Mouse (Mus musculus) MEL (cell line): Measurements from ENCODE around the gene Mlip. TPM values are rescaled to one million over a fixed set of nuclear protein-coding genes. Genes with fewer than 3 reads are reported as not detected.

ENCODE experiments used
- DNase-seq: peaks from one replicate; pipeline ENCODE4 v3.0.0; 2011; ENCODE audit warnings: low read depth, low spot score
- H3K27ac ChIP-seq: 2 replicates; pipeline ENCODE4 v1.5.1; 2012; ENCODE audit warnings: low read depth, mild to moderate bottlenecking, control low read depth, low read length, moderate library complexity; ENCODE audit not compliant: control insufficient read depth
- H3K27me3 ChIP-seq, 2 experiments: fragments of 150-350 bp in 1 of 2; sonication (generic) in 1 of 2; 2 replicates each; pipeline ENCODE4 v1.6.1; 2012; ENCODE audit warnings: low read length in 2 of 2, mild to moderate bottlenecking in 2 of 2, improper control_type of control experiment in 1 of 2, moderate library complexity in 1 of 2; ENCODE audit not compliant: insufficient read depth in 2 of 2, control insufficient read depth in 1 of 2
- H3K36me3 ChIP-seq, 2 experiments: 2 replicates each; pipeline ENCODE4 v1.6.1; 2012 to 2014; ENCODE audit warnings: low read length in 2 of 2, improper control_type of control experiment in 1 of 2, inconsistent platforms in 1 of 2, mild to moderate bottlenecking in 1 of 2; ENCODE audit not compliant: insufficient read depth in 2 of 2, control insufficient read depth in 1 of 2
- H3K4me1 ChIP-seq, 2 experiments: fragments of 150-350 bp in 1 of 2; sonication (generic) in 1 of 2; 2 replicates each; pipeline ENCODE4 v1.6.1; 2012; ENCODE audit warnings: low read length in 2 of 2, improper control_type of control experiment in 1 of 2, mild to moderate bottlenecking in 1 of 2; ENCODE audit not compliant: insufficient read depth in 2 of 2, control insufficient read depth in 1 of 2
- H3K4me3 ChIP-seq, 2 experiments: fragments of 150-350 bp in 1 of 2; sonication (generic) in 1 of 2; 2 replicates each; pipeline ENCODE4 v1.5.1; 2012; ENCODE audit warnings: low read depth in 2 of 2, low read length in 2 of 2, mild to moderate bottlenecking in 2 of 2, moderate library complexity in 2 of 2, control low read depth in 1 of 2, improper control_type of control experiment in 1 of 2; ENCODE audit not compliant: control insufficient read depth in 1 of 2, insufficient read depth in 1 of 2
- H3K79me2 ChIP-seq: 2 replicates; pipeline ENCODE4 v1.6.1; 2012; ENCODE audit warnings: mild to moderate bottlenecking, low read length, moderate library complexity; ENCODE audit not compliant: control insufficient read depth, poor library complexity, insufficient read depth
- H3K9ac ChIP-seq: 2 replicates; pipeline ENCODE4 v1.6.1; 2012; ENCODE audit warnings: low read depth, mild to moderate bottlenecking, control low read depth, low read length, moderate library complexity; ENCODE audit not compliant: control insufficient read depth, poor library complexity, severe bottlenecking
- H3K9me3 ChIP-seq: fragments of 150-350 bp; sonication (generic); replicated peaks from 2 replicates; pipeline ENCODE4 v1.6.1; 2012; ENCODE audit warnings: mild to moderate bottlenecking, low read length, improper control_type of control experiment, moderate library complexity; ENCODE audit not compliant: insufficient read depth
- BHLHE40 ChIP-seq: IDR thresholded peaks from 2 replicates; pipeline ENCODE4 v1.6.1; 2012; ENCODE audit warnings: low read depth, mild to moderate bottlenecking, inconsistent platforms, low read length, improper control_type of control experiment, borderline replicate concordance
- CHD1 ChIP-seq: IDR thresholded peaks from 2 replicates; pipeline ENCODE4 v1.6.1; 2012; ENCODE audit warnings: low read depth, mild to moderate bottlenecking, inconsistent platforms, low read length, improper control_type of control experiment
- CHD2 ChIP-seq: IDR thresholded peaks from 2 replicates; pipeline ENCODE4 v1.6.1; 2011; ENCODE audit warnings: low read length, improper control_type of control experiment
- CTCF ChIP-seq, 3 experiments: IDR thresholded peaks in 2 of 3; conservative IDR thresholded peaks in 1 of 3; 2 replicates each; pipeline ENCODE4 v1.5.1; 2011 to 2012; ENCODE audit warnings: low read length in 3 of 3, low read depth in 2 of 3, mild to moderate bottlenecking in 2 of 3, improper control_type of control experiment in 1 of 3, inconsistent platforms in 1 of 3, mixed read lengths in 1 of 3, moderate library complexity in 1 of 3; ENCODE audit not compliant: control insufficient read depth in 1 of 3, insufficient read depth in 1 of 3, poor library complexity in 1 of 3, severe bottlenecking in 1 of 3
- E2F4 ChIP-seq: IDR thresholded peaks from 2 replicates; pipeline ENCODE4 v1.6.1; 2011; ENCODE audit warnings: low read depth, low read length, improper control_type of control experiment, borderline replicate concordance
- EP300 ChIP-seq, 2 experiments: IDR thresholded peaks; 2 replicates each; pipeline ENCODE4 v1.6.1; 2011; ENCODE audit warnings: improper control_type of control experiment in 2 of 2, low read length in 2 of 2, low read depth in 1 of 2, mild to moderate bottlenecking in 1 of 2
- GABPA ChIP-seq: IDR thresholded peaks from 2 replicates; pipeline ENCODE4 v1.6.1; 2012; ENCODE audit warnings: low read depth, mild to moderate bottlenecking, inconsistent platforms, low read length, improper control_type of control experiment, moderate library complexity
- HCFC1 ChIP-seq: IDR thresholded peaks from 2 replicates; pipeline ENCODE4 v1.6.1; 2012; ENCODE audit warnings: low read depth, mild to moderate bottlenecking, inconsistent platforms, low read length, improper control_type of control experiment, moderate library complexity
- JUND ChIP-seq: IDR thresholded peaks from 2 replicates; pipeline ENCODE4 v1.6.1; 2011; ENCODE audit warnings: low read depth, mild to moderate bottlenecking, improper control_type of control experiment, low read length
- MAFK ChIP-seq: IDR thresholded peaks from 2 replicates; pipeline ENCODE4 v1.6.1; 2011; ENCODE audit warnings: low read depth, mild to moderate bottlenecking, low read length, improper control_type of control experiment, borderline replicate concordance
- MYB ChIP-seq: IDR thresholded peaks from 2 replicates; pipeline ENCODE4 v1.6.1; 2011; ENCODE audit warnings: mild to moderate bottlenecking, low read depth, low read length, improper control_type of control experiment
- NELFE ChIP-seq: IDR thresholded peaks from 2 replicates; pipeline ENCODE4 v1.6.1; 2011; ENCODE audit warnings: low read depth, low read length, improper control_type of control experiment
- NRF1 ChIP-seq: IDR thresholded peaks from 2 replicates; pipeline ENCODE4 v1.6.1; 2014; ENCODE audit warnings: low read depth, mild to moderate bottlenecking, inconsistent platforms, low read length, improper control_type of control experiment, moderate library complexity; ENCODE audit not compliant: poor library complexity, insufficient read depth, severe bottlenecking
- POLR2A ChIP-seq, 2 experiments: IDR thresholded peaks; 2 replicates each; pipeline ENCODE4 v1.6.1; 2011 to 2012; ENCODE audit warnings: low read length in 2 of 2, mild to moderate bottlenecking in 2 of 2, control low read depth in 1 of 2, improper control_type of control experiment in 1 of 2, low read depth in 1 of 2, moderate library complexity in 1 of 2; ENCODE audit not compliant: control insufficient read depth in 1 of 2, insufficient read depth in 1 of 2, poor library complexity in 1 of 2
- POLR2AphosphoS2 ChIP-seq: IDR thresholded peaks from 2 replicates; pipeline ENCODE4 v1.6.1; 2011; ENCODE audit warnings: low read length, improper control_type of control experiment
- RAD21 ChIP-seq: IDR thresholded peaks from 2 replicates; pipeline ENCODE4 v1.6.1; 2011; ENCODE audit warnings: mild to moderate bottlenecking, low read depth, low read length, improper control_type of control experiment
- SIN3A ChIP-seq: IDR thresholded peaks from 2 replicates; pipeline ENCODE4 v1.6.1; 2012; ENCODE audit warnings: low read length, improper control_type of control experiment, inconsistent platforms
- SMC3 ChIP-seq: IDR thresholded peaks from 2 replicates; pipeline ENCODE4 v1.6.1; 2011; ENCODE audit warnings: low read depth, low read length, improper control_type of control experiment
- TBP ChIP-seq: IDR thresholded peaks from 2 replicates; pipeline ENCODE4 v1.8.0; 2011; ENCODE audit warnings: low read depth, low read length, improper control_type of control experiment
- TCF12 ChIP-seq: IDR thresholded peaks from 2 replicates; pipeline ENCODE4 v1.6.1; 2014; ENCODE audit warnings: low read depth, mild to moderate bottlenecking, inconsistent platforms, low read length, improper control_type of control experiment, moderate library complexity
- UBTF ChIP-seq: IDR thresholded peaks from 2 replicates; pipeline ENCODE4 v1.6.1; 2012; ENCODE audit warnings: low read depth, mild to moderate bottlenecking, inconsistent platforms, low read length, improper control_type of control experiment, moderate library complexity, borderline replicate concordance; ENCODE audit not compliant: insufficient read depth
- USF1 ChIP-seq: IDR thresholded peaks from 2 replicates; pipeline ENCODE4 v1.6.1; 2014; ENCODE audit warnings: low read depth, mild to moderate bottlenecking, inconsistent platforms, low read length, improper control_type of control experiment, moderate library complexity
- USF2 ChIP-seq, 2 experiments: IDR thresholded peaks; 2 replicates each; pipeline ENCODE4 v1.6.1; 2011 to 2012; ENCODE audit warnings: improper control_type of control experiment in 2 of 2, low read length in 2 of 2, borderline replicate concordance in 1 of 2, inconsistent platforms in 1 of 2, low read depth in 1 of 2, mild to moderate bottlenecking in 1 of 2; ENCODE audit not compliant: insufficient read depth in 1 of 2
- ZC3H11A ChIP-seq: IDR thresholded peaks from 2 replicates; pipeline ENCODE4 v1.6.1; 2012; ENCODE audit warnings: low read depth, mild to moderate bottlenecking, inconsistent platforms, low read length, improper control_type of control experiment
- ZKSCAN1 ChIP-seq: IDR thresholded peaks from 2 replicates; pipeline ENCODE4 v1.6.1; 2012; ENCODE audit warnings: low read depth, mild to moderate bottlenecking, inconsistent platforms, low read length, improper control_type of control experiment, moderate library complexity
- ZNF384 ChIP-seq: IDR thresholded peaks from 2 replicates; pipeline ENCODE4 v1.6.1; 2012; ENCODE audit warnings: low read depth, mild to moderate bottlenecking, inconsistent platforms, low read length, improper control_type of control experiment
- polyA plus RNA-seq, 2 experiments: library from polyadenylated mRNA; stranded (reverse) in 1 of 2; unstranded in 1 of 2; fragments of >175 nt in 1 of 2; fragments of >200 nt in 1 of 2; gene quantifications; 2 replicates each; pipeline versions ENCODE4 v1.2.1 to v1.2.4; 2012; ENCODE audit warnings: low replicate concordance in 2 of 2, low read depth in 1 of 2; ENCODE audit not compliant: insufficient read length in 2 of 2, insufficient read depth in 1 of 2, missing spikeins in 1 of 2
- total RNA-seq: library from RNA; depleted of rRNA; stranded (reverse); fragments of 300-350 nt; gene quantifications from 2 replicates; pipeline ENCODE4 v1.2.3, GENCODE M21; 2012

Mlip gene
- total and polyA plus RNA-seq, 3 experiments = 0.04 TPM; not detected in 2

DNA sequence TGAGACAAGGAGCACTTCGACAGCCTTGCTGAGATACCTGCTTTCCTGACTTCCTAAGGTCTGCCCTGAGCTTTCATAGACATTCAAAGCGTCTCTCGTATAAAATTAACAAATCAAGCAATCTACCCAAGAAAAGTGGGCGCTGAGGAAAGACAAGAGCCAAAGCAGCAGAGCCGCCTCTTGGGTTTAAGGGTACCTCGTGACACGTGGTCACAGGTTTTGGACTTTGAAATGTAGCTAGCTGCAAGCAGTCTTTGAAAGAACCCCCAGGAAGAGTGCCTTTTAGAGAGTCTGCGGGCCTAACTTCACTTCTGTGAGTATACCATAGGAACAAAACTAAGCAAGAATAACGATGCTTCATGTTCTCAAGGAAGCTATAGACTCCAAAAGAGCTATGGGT is 31.9 kb upstream of the Mlip start:
- Histone ChIP-seq H3K4me1 (no peaks in the 10 kb centered on the region), H3K4me3 (no peak overlapping the region), H3K9ac (no peak overlapping the region), H3K27me3 (no peaks in the 10 kb centered on the region), H3K9me3 (no peaks in the 10 kb centered on the region), H3K79me2 (no peaks in the 10 kb centered on the region), H3K27ac (no peak overlapping the region), H3K36me3 (no peaks in the 10 kb centered on the region)
- no peak for TF ChIP-seq ZKSCAN1
- TF ChIP-seq UBTF = no peak
- TF ChIP-seq NELFE = no peak
- TF ChIP-seq POLR2A (IDR thresholded peaks at IDR 0.05; ENCODE audit: control insufficient read depth in 1 of 2, insufficient read depth in 1 of 2, low read depth in 1 of 2, low read length in 2 of 2, poor library complexity in 1 of 2) = no peak
- no peak for TF ChIP-seq CHD1
- TF ChIP-seq TBP = no peak
- TF ChIP-seq SMC3 = no peak
- no peak for TF ChIP-seq POLR2AphosphoS2
- TF ChIP-seq SIN3A = no peak
- DNase-seq = no peak

DNA sequence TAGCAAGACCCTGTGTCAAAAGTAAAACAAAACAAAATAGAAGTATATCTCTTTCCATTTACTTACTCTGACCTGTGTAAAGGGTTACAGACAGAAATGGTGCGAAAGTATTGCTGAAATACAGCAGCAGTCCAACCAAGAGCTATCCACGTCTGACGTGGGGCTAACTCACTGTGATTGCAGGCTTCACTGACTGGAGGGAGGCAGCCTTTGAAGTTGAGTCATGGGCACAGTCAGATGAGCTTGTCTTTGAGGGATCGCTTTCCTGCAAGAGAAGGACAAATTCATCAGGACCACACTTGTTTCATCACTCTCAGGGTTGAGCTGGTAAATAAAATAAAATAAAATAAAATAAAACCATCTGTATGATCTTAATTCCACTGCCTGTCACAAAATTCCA is 31.2 kb upstream of the Mlip start:
- Histone ChIP-seq H3K27ac (no peak overlapping the region), H3K4me3 (no peak overlapping the region), H3K9ac (no peak overlapping the region), H3K9me3 (no peaks in the 10 kb centered on the region), H3K79me2 (no peaks in the 10 kb centered on the region), H3K27me3 (no peaks in the 10 kb centered on the region), H3K4me1 (no peaks in the 10 kb centered on the region), H3K36me3 (no peaks in the 10 kb centered on the region)
- no peak for TF ChIP-seq HCFC1
- no peak for TF ChIP-seq SMC3
- no peak for TF ChIP-seq RAD21
- TF ChIP-seq CTCF (IDR thresholded peaks at IDR 0.05 in 2 of 3, conservative IDR thresholded peaks at IDR 0.05 in 1 of 3; ENCODE audit: control insufficient read depth in 1 of 3, insufficient read depth in 1 of 3, low read depth in 2 of 3, low read length in 3 of 3, poor library complexity in 1 of 3, severe bottlenecking in 1 of 3) = no peak
- no peak for TF ChIP-seq BHLHE40
- TF ChIP-seq E2F4 = no peak
- DNase-seq = no peak

DNA sequence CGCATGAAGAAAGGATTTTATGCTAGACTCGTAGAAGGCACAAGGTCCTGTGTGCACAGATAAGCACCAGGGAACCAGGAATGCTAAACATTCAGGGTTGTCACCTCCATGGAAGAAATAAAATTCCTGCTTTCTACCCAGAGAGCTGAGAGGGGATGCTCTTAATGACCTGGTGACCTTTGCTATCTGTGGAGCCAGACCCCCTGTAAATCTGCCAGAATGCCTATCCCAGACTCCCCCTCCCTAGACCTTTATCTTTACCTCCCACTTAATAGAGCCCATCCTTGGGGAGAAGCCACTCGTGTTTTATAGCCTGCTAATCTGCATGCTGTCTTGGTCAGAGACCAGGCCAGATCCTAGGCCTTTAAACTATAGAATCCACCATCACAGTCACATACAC is 29.7 kb upstream of the Mlip start:
- H3K36me3 ChIP-seq = no peaks in the 10 kb centered on the region
- no peaks in the 10 kb centered on the region for H3K79me2 ChIP-seq
- H3K4me1 ChIP-seq = no peaks in the 10 kb centered on the region
- H3K9ac ChIP-seq = no peak overlapping the region
- no peaks in the 10 kb centered on the region for H3K27me3 ChIP-seq
- TF ChIP-seq EP300 (IDR thresholded peaks at IDR 0.05; ENCODE audit: low read depth in 1 of 2, low read length in 2 of 2) (no peak), BHLHE40 (no peak), MYB (no peak), CHD1 (no peak), TCF12 (no peak), CTCF (IDR thresholded peaks at IDR 0.05 in 2 of 3, conservative IDR thresholded peaks at IDR 0.05 in 1 of 3; ENCODE audit: control insufficient read depth in 1 of 3, insufficient read depth in 1 of 3, low read depth in 2 of 3, low read length in 3 of 3, poor library complexity in 1 of 3, severe bottlenecking in 1 of 3) (no peak), CHD2 (no peak), ZKSCAN1 (no peak), MAFK (no peak), ZC3H11A (no peak), USF2 (IDR thresholded peaks at IDR 0.05; ENCODE audit: borderline replicate concordance in 1 of 2, insufficient read depth in 1 of 2, low read depth in 1 of 2, low read length in 2 of 2) (no peak), JUND (no peak), ZNF384 (no peak), UBTF (no peak), RAD21 (no peak), USF1 (no peak), NRF1 (no peak), GABPA (no peak)
- TF ChIP-seq, all 39 proteins: peak for 0
- no peak overlapping the region for H3K27ac ChIP-seq
- no peak for DNase-seq
- no peaks in the 10 kb centered on the region for H3K9me3 ChIP-seq
- H3K4me3 ChIP-seq = no peak overlapping the region
